Mouse (Mus musculus): ENCODE data around the gene Smoc2. TPM values are rescaled to one million over a fixed set of nuclear protein-coding genes. Genes with fewer than 3 reads are reported as not detected.

Gene Smoc2
- total RNA-seq, 2 experiments from 2014 or later, result 36.2 to 36.8 TPM

- peak overlapping the region; percentile 88; the same call in 1 of the 2 replicates for H3K27ac ChIP-seq
- DNase-seq (ENCODE audit: low spot score in 2 of 2), result no peak
- peak overlapping the region; percentile 27 for H3K4me3 ChIP-seq
- TF ChIP-seq CTCF (conservative IDR thresholded peaks at IDR 0.05), result no peak
Observed at GRCm38 (mm10) chr17:14250401-14250800, 28.9 kb upstream of the Smoc2 start.

GRCm38 (mm10) chr17:14252456-14252855 lies 26.9 kb upstream of the Smoc2 start:
- no peak overlapping the region for H3K4me3 ChIP-seq
- TF ChIP-seq CTCF (conservative IDR thresholded peaks at IDR 0.05), result no peak
- no peak for DNase-seq (ENCODE audit: low spot score in 2 of 2)
- no peak overlapping the region for H3K27ac ChIP-seq

GRCm38 (mm10) chr17:14254616-14255015 lies 24.7 kb upstream of the Smoc2 start:
- H3K27ac ChIP-seq, result no peak overlapping the region
- DNase-seq (ENCODE audit: low spot score in 2 of 2), result no peak
- H3K4me3 ChIP-seq, result no peak overlapping the region
- no peak for TF ChIP-seq CTCF (conservative IDR thresholded peaks at IDR 0.05)

- no peak overlapping the region for H3K4me3 ChIP-seq
- no peak for DNase-seq (ENCODE audit: low spot score in 2 of 2)
- no peak overlapping the region for H3K27ac ChIP-seq
- no peak for TF ChIP-seq CTCF (conservative IDR thresholded peaks at IDR 0.05)
Observed at GRCm38 (mm10) chr17:14257799-14258520, 21.3 kb upstream of the Smoc2 start.

GRCm38 (mm10) chr17:14258906-14259305 lies 20.4 kb upstream of the Smoc2 start:
- Histone ChIP-seq H3K27ac (no peak overlapping the region), H3K4me3 (no peak overlapping the region)
- TF ChIP-seq CTCF (conservative IDR thresholded peaks at IDR 0.05), result no peak
- DNase-seq (ENCODE audit: low spot score in 2 of 2), result no peak

GRCm38 (mm10) chr17:14260966-14261365 lies 18.3 kb upstream of the Smoc2 start:
- no peak for DNase-seq (ENCODE audit: low spot score in 2 of 2)
- no peak overlapping the region for H3K27ac ChIP-seq
- no peak for TF ChIP-seq CTCF (conservative IDR thresholded peaks at IDR 0.05)
- H3K4me3 ChIP-seq, result no peak overlapping the region

GRCm38 (mm10) chr17:14262217-14262616 lies 17.1 kb upstream of the Smoc2 start:
- no peak for DNase-seq (ENCODE audit: low spot score in 2 of 2)
- Histone ChIP-seq H3K27ac (no peak overlapping the region), H3K4me3 (no peak overlapping the region)
- no peak for TF ChIP-seq CTCF (conservative IDR thresholded peaks at IDR 0.05)

GRCm38 (mm10) chr17:14268001-14268400 lies 11.3 kb upstream of the Smoc2 start:
- no peak for DNase-seq (ENCODE audit: low spot score in 2 of 2)
- no peak overlapping the region for H3K4me3 ChIP-seq
- TF ChIP-seq CTCF (conservative IDR thresholded peaks at IDR 0.05), result no peak
- no peak overlapping the region for H3K27ac ChIP-seq

GRCm38 (mm10) chr17:14273386-14273785 lies 5.9 kb upstream of the Smoc2 start:
- no peak for DNase-seq (ENCODE audit: low spot score in 2 of 2)
- Histone ChIP-seq H3K4me3 (no peak overlapping the region), H3K27ac (no peak overlapping the region)
- no peak for TF ChIP-seq CTCF (conservative IDR thresholded peaks at IDR 0.05)

- Histone ChIP-seq H3K4me3 (no peak overlapping the region), H3K27ac (no peak overlapping the region)
- no peak for DNase-seq (ENCODE audit: low spot score in 2 of 2)
- TF ChIP-seq CTCF (conservative IDR thresholded peaks at IDR 0.05), result no peak
Observed at GRCm38 (mm10) chr17:14277310-14277709, 2.0 kb upstream of the Smoc2 start.

- TF ChIP-seq CTCF (conservative IDR thresholded peaks at IDR 0.05), result no peak
- peak overlapping the region; percentile 36; the same call in 1 of the 2 replicates for H3K27ac ChIP-seq
- H3K4me3 ChIP-seq, result peak overlapping the region; percentile 58
- DNase-seq (ENCODE audit: low spot score in 2 of 2), result no peak
Observed at GRCm38 (mm10) chr17:14279966-14280300, 627 bp downstream of the Smoc2 start.

- no peak for DNase-seq (ENCODE audit: low spot score in 2 of 2)
- no peak overlapping the region; the same call in 1 of the 2 replicates for H3K27ac ChIP-seq
- no peak for TF ChIP-seq CTCF (conservative IDR thresholded peaks at IDR 0.05)
- H3K4me3 ChIP-seq, result peak overlapping the region; percentile 58
Observed at GRCm38 (mm10) chr17:14280425-14280833, 1.1 kb downstream of the Smoc2 start.

GRCm38 (mm10) chr17:14288015-14288616 lies 8.8 kb downstream of the Smoc2 start:
- peak; percentile 97 for TF ChIP-seq CTCF (conservative IDR thresholded peaks at IDR 0.05)
- DNase-seq (ENCODE audit: low spot score in 2 of 2), result peak; percentile 83 to 94
- Histone ChIP-seq H3K27ac (no peak overlapping the region), H3K4me3 (no peak overlapping the region)

- H3K27ac ChIP-seq, result no peak overlapping the region
- no peak overlapping the region for H3K4me3 ChIP-seq
- TF ChIP-seq CTCF (conservative IDR thresholded peaks at IDR 0.05), result no peak
- no peak for DNase-seq (ENCODE audit: low spot score in 2 of 2)
Observed at GRCm38 (mm10) chr17:14293617-14294016, 14.3 kb downstream of the Smoc2 start.

All from layer of hippocampus, adult 2 months (tissue).